Mouse (Mus musculus): ENCODE measurements around the gene Socs7.

Gene Socs7

GRCm38 (mm10) chr11:97419540-97419900 lies 57.2 kb downstream of the Socs7 start:
- no peak for DNase-seq

GRCm38 (mm10) chr11:97422507-97422906 lies 60.2 kb downstream of the Socs7 start:
- no peak for DNase-seq

GRCm38 (mm10) chr11:97424092-97424692 lies 61.8 kb downstream of the Socs7 start:
- peak; percentile 91 for DNase-seq

GRCm38 (mm10) chr11:97424802-97425201 lies 62.5 kb downstream of the Socs7 start:
- DNase-seq: no peak

- peak; percentile 99 for DNase-seq
These were observed 65.7 kb downstream of the Socs7 start for GRCm38 (mm10) chr11:97427794-97428725.

DNA sequence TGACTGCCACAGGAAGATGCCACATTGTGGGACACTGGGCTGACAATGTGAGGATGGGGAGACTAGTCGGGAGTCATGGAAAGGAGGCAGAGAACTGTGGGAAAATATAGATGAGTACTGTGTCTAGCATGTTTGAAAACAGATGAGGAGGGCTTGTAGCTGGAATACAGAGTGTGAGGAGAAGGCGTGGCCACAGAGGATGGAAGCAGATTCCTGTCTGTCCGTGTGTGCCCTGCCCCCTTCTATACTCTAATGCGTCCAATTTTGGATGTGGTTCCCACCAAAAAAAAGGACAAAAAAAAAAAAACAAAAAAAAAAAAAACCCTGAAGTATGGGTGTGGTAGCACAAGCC lies 66.4 kb downstream of the Socs7 start:
- DNase-seq: no peak

DNA sequence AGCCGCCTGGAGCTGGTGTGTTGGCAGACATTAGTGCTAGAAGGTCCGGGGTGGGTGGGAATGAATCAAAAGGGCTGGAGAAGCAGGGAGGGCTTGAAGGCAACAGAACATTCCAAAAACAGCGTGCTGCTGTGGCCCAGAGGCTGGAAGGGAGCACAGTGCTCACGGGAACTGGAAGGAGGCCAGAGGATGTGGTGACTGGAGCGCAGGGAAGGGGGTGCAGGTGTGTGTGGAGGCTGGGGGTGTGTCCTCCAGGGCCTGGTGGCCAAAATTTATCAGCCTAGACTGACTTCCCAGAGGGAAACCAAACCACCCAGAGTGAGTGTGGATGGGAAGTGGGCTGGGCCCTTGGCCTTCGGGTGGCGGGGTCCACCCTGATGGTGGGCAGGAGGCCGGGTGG lies 67.3 kb downstream of the Socs7 start:
- DNase-seq: peak; percentile 95

DNA sequence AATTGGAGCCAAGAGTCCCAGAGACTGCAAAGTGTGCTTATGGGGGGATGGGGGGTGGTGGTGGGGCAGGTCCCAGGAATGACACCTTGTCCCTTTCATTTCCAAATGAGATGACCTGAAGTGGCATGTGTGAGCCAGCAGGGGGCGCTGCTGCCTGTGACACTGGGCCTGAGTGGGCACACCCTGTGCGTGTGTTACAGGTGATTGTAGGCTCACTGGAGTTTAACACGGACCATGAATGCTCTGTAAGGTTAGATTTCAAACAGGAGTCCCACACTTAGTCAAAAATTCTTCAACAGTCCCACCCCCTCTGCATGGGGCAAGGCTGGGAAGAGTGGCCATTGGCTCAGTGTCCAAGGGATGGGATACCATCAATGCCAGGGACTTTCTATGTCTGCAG lies 69.7 kb downstream of the Socs7 start:
- peak; percentile 95 for DNase-seq

- no peak for DNase-seq
These were observed 70.7 kb downstream of the Socs7 start for GRCm38 (mm10) chr11:97432983-97433539.

DNA sequence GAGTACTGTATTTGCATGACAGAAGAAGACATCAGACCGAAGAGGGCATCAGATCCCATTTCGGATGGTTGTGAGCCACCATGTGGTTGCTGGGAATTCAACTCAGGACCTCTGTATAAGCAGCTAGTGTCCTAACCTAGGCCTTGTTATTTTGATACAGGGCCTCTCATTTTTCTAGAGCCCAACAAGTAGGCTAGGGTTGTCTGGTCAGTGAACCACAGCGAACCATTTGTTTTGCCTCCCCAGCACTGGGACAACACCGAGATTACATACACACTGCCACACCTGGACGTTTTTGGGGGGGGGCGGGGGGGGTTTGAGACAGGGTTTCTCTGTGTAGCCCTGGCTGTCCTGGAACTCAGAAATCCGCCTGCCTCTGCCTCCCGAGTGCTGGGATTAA lies 71.8 kb downstream of the Socs7 start:
- peak; percentile 83 for DNase-seq

DNA sequence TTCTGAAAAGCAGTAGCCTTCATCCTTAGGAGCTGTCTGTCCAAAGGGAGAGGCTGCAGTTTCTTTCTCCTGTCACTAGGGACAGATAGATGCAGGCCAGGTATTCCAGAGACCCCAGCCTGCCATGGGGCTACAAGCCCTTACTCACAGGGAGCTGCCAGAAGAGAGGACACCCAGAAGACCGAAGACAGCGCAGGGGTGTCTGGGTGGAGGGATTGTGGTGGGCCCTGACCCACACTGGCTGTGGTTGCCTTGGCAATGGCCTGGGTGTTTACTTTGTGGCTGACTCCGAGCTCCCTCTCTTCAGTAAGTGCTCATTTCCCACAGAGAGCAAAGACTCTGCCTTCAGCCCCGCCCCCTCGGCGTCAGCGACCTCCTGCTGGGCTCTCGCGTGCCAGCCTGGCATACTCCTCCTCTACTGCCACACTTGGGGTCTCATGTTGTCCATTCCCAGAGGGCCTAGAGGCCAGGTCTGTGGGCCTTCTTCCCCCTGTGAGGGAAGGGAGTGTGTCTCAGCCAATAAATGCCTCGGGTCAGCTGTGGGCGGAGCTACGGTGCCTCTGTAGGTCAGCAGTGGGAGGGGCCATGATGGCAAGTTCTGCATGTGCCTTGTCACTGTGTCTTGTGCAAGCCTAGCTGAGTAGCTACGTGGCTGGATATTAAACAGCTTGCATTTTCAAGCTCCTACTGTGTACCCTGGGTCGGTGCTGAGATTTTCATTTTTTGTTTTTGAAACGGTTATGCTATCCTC lies 72.5 kb downstream of the Socs7 start:
- DNase-seq: peak; percentile 99

- peak; percentile 98 for DNase-seq
These were observed 73.6 kb downstream of the Socs7 start for GRCm38 (mm10) chr11:97435808-97436491.

- peak; percentile 99 for DNase-seq
These were observed 75.4 kb downstream of the Socs7 start for GRCm38 (mm10) chr11:97437745-97438144.

GRCm38 (mm10) chr11:97438868-97439267 lies 76.5 kb downstream of the Socs7 start:
- peak; percentile 99 for DNase-seq

DNA sequence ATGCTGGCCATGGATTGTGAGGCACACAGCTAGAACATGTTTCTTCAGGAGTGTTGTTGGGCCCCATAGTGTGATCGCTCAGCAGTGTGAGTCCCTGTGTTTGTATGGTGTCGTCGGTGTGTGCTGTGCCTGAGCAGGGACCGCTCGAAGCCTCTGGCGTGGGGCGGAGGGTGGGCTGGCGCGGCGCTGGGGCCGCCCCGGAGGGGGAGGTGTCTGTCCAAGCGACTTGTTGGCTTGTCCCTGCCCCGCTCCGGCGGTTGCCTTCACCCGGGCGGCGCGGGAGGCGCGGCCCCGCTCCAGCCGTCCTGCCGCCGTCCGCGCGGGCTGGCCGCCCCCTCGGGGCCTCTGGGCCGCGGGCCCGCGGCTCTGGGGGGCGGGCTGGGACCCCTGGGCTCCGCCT lies 77.6 kb downstream of the Socs7 start:
- DNase-seq: peak; percentile 99

GRCm38 (mm10) chr11:97440441-97440881 lies 78.1 kb downstream of the Socs7 start:
- DNase-seq: no peak

GRCm38 (mm10) chr11:97441036-97441657 lies 78.8 kb downstream of the Socs7 start:
- peak; percentile 94 for DNase-seq

- DNase-seq: peak; percentile 97
These were observed 79.3 kb downstream of the Socs7 start for GRCm38 (mm10) chr11:97441658-97442125.

- DNase-seq: peak; percentile 87
These were observed 80.7 kb downstream of the Socs7 start for GRCm38 (mm10) chr11:97442891-97443675.

GRCm38 (mm10) chr11:97445596-97445995 lies 83.2 kb downstream of the Socs7 start:
- DNase-seq: peak; percentile 81

- DNase-seq: peak; percentile 93
These were observed 83.7 kb downstream of the Socs7 start for GRCm38 (mm10) chr11:97445999-97446511.

All from heart, adult 11 months (tissue).